Comparison of ENCODE assay signal across 13 mouse cellular contexts in genomic region chr1:184832211-184832610, GRCm38 (mm10). TPM values are rescaled to one million over a fixed set of nuclear protein-coding genes. Genes with fewer than 3 reads are reported as not detected.
DNase-seq lines count a peak whose midpoint lies in the region; ATAC-seq and TF ChIP-seq lines count a peak whose summit lies in the region.
"Had no signal": no experiment of that assay in that cellular context is flagged by ENCODE, and none has a peak within 500 bp of the region (broad histone marks: within the 10 kb centered on the region; RNA-seq: fewer than 3 reads in every experiment).

No protein-coding gene starts in this region.

- H3K27ac ChIP-seq in hindbrain, postnatal 0 days = no peak overlapping the region
- no peak overlapping the region for H3K27ac ChIP-seq in hindbrain, embryonic 16.5 days (ENCODE audit: low read depth, low read length)
- no peak overlapping the region for H3K27ac ChIP-seq in forebrain, embryonic 10.5 days
- H3K27ac ChIP-seq: hindbrain, embryonic 10.5 days; lung, embryonic 15.5 days; neural tube, embryonic 12.5 days had no signal

- no peak overlapping the region for H3K9ac ChIP-seq in hindbrain, postnatal 0 days (replicated peaks; ENCODE audit: low read length)
- no peak overlapping the region for H3K9ac ChIP-seq in hindbrain, embryonic 16.5 days (ENCODE audit: low read depth, low read length)
- H3K9ac ChIP-seq: lung, embryonic 15.5 days; neural tube, embryonic 12.5 days had no signal

- 85% methylated on average over 10 of the region's 10 CpGs for WGBS in hindbrain, postnatal 0 days
- WGBS in hindbrain, embryonic 16.5 days = 85% methylated on average over 10 of the region's 10 CpGs
- 81% methylated on average over 10 of the region's 10 CpGs for WGBS in forebrain, embryonic 10.5 days

- no peaks in the 10 kb centered on the region for H3K9me3 ChIP-seq in hindbrain, postnatal 0 days (ENCODE audit: low read length)
- H3K9me3 ChIP-seq in hindbrain, embryonic 16.5 days (ENCODE audit: control insufficient read depth, low read length) = no peaks in the 10 kb centered on the region
- no peaks in the 10 kb centered on the region for H3K9me3 ChIP-seq in forebrain, embryonic 10.5 days
- H3K9me3 ChIP-seq: hindbrain, embryonic 10.5 days; lung, embryonic 15.5 days; neural tube, embryonic 12.5 days had no signal

- no peak for ATAC-seq in hindbrain, postnatal 0 days
- no peak for ATAC-seq in hindbrain, embryonic 16.5 days
- ATAC-seq in erythroid progenitor cell, adult 5-6 weeks (replicated peaks; ENCODE audit: low FRiP score, poor library complexity, severe bottlenecking) = 0 out of 2 replicates have a peak, but pooled peaks have one; percentile 41

- no peak for DNase-seq in hindbrain, postnatal 0 days (ENCODE audit: low spot score)
- peak; percentile 21 for DNase-seq in thymus, postnatal 0 days (ENCODE audit: low spot score)
- no peak for DNase-seq in thymus, postnatal 36 days
- peak; percentile 50 for DNase-seq in testis, postnatal 14 days (ENCODE audit: low spot score)
- DNase-seq in forebrain, embryonic 10.5 days (ENCODE audit: extremely low spot score, low spot score) = no peak
- DNase-seq in right cerebral cortex, postnatal 4 days = no peak
- DNase-seq: cerebellum, adult 11 months had no signal

- TF ChIP-seq CTCF in hindbrain, postnatal 0 days (IDR thresholded peaks at IDR 0.05; ENCODE audit: low read depth) = peak; percentile 46

- no peaks in the 10 kb centered on the region for H3K27me3 ChIP-seq in hindbrain, postnatal 0 days (ENCODE audit: insufficient read depth, low read length)
- H3K27me3 ChIP-seq in hindbrain, embryonic 16.5 days (replicated peaks; ENCODE audit: control insufficient read depth, insufficient read depth, low read length) = no peaks in the 10 kb centered on the region
- no peaks in the 10 kb centered on the region for H3K27me3 ChIP-seq in forebrain, embryonic 10.5 days (ENCODE audit: poor library complexity, severe bottlenecking)
- H3K27me3 ChIP-seq: lung, embryonic 15.5 days; neural tube, embryonic 12.5 days had no signal

- no peaks in the 10 kb centered on the region for H3K4me1 ChIP-seq in hindbrain, postnatal 0 days (ENCODE audit: insufficient read depth, low read length)
- no peaks in the 10 kb centered on the region; the same call in 1 of the 2 replicates for H3K4me1 ChIP-seq in hindbrain, embryonic 16.5 days (ENCODE audit: control insufficient read depth, insufficient read depth, low read depth, low read length)
- H3K4me1 ChIP-seq in forebrain, embryonic 10.5 days = peaks cover 4% of the 10 kb centered on the region
- H3K4me1 ChIP-seq: lung, embryonic 15.5 days; neural tube, embryonic 12.5 days had no signal

- H3K4me2 ChIP-seq in hindbrain, postnatal 0 days (ENCODE audit: low read depth, low read length) = no peak overlapping the region
- no peak overlapping the region for H3K4me2 ChIP-seq in hindbrain, embryonic 16.5 days (ENCODE audit: low read length)
- H3K4me2 ChIP-seq: lung, embryonic 15.5 days; neural tube, embryonic 12.5 days had no signal

- H3K4me3 ChIP-seq in hindbrain, postnatal 0 days (ENCODE audit: low read length) = no peak overlapping the region
- H3K4me3 ChIP-seq in hindbrain, embryonic 16.5 days (ENCODE audit: low read length) = no peak overlapping the region
- H3K4me3 ChIP-seq in forebrain, embryonic 10.5 days = no peak overlapping the region
- H3K4me3 ChIP-seq: erythroblast, embryonic 14.5 days; hindbrain, embryonic 10.5 days; lung, embryonic 15.5 days; neural tube, embryonic 12.5 days had no signal

- peaks cover 23% of the 10 kb centered on the region; the same call in 1 of the 2 replicates for H3K36me3 ChIP-seq in hindbrain, postnatal 0 days (ENCODE audit: insufficient read depth, low read length)
- H3K36me3 ChIP-seq in hindbrain, embryonic 16.5 days (ENCODE audit: control insufficient read depth, insufficient read depth, low read length) = peaks cover 24% of the 10 kb centered on the region
- peaks cover 56% of the 10 kb centered on the region for H3K36me3 ChIP-seq in forebrain, embryonic 10.5 days (replicated peaks)

RNA-seq across cellular contexts. Expression of gene Marc2, which starts 14.0 kb away (rescaled TPM):
- 56.6 and 62.1 TPM in 2 replicates for total RNA-seq in hindbrain, postnatal 0 days (2014; rRNA removed)
- 151 TPM in 2 replicates for polyA plus RNA-seq in hindbrain, postnatal 0 days (2015; fragmentation: Nextera tagmentation; extraction: Ambion mirVana)
- 121 and 129 TPM in 2 replicates for polyA plus RNA-seq in hindbrain, embryonic 16.5 days (2015; fragmentation: Nextera tagmentation; extraction: Ambion mirVana)
- polyA plus RNA-seq in thymus, postnatal 0 days (2015; fragmentation: Nextera tagmentation; extraction: Ambion mirVana) = 237 and 272 TPM in 2 replicates
- 59.5 and 93.9 TPM in 2 replicates for total RNA-seq in erythroid progenitor cell, adult 5-6 weeks (2015; ENCODE audit: low replicate concordance)
- total RNA-seq in erythroid progenitor cell, adult 5-6 weeks (2017; ENCODE audit: low replicate concordance) = 10.8 and 24.5 TPM in 2 replicates
- 78.1 and 82.6 TPM in 2 replicates for polyA plus RNA-seq in forebrain, embryonic 10.5 days (2016; fragmentation: Nextera tagmentation; extraction: Ambion mirVana)

RNA-seq across cellular contexts. Expression of gene Marc1, which starts 21.1 kb away (rescaled TPM):
- 0.21 TPM in 1 of 2 replicates, not detected in the other for total RNA-seq in hindbrain, postnatal 0 days (2014; rRNA removed)
- 0.25 and 0.33 TPM in 2 replicates for polyA plus RNA-seq in hindbrain, postnatal 0 days (2015; fragmentation: Nextera tagmentation; extraction: Ambion mirVana)
- polyA plus RNA-seq in hindbrain, embryonic 16.5 days (2015; fragmentation: Nextera tagmentation; extraction: Ambion mirVana) = 0.24 and 0.30 TPM in 2 replicates
- polyA plus RNA-seq in thymus, postnatal 0 days (2015; fragmentation: Nextera tagmentation; extraction: Ambion mirVana) = 1.7 and 2.0 TPM in 2 replicates
- 1.3 TPM in 1 of 2 replicates, not detected in the other for total RNA-seq in erythroid progenitor cell, adult 5-6 weeks (2015; ENCODE audit: low replicate concordance)
- total RNA-seq in erythroid progenitor cell, adult 5-6 weeks (2017; ENCODE audit: low replicate concordance) = 0.64 TPM in 1 of 2 replicates, not detected in the other
- polyA plus RNA-seq in forebrain, embryonic 10.5 days (2016; fragmentation: Nextera tagmentation; extraction: Ambion mirVana) = not detected in 2 replicates
- polyA plus RNA-seq: erythroblast, embryonic 14.5 days; hindbrain, embryonic 10.5 days had no signal

RNA-seq across cellular contexts. Expression of gene C130074G19Rik, which starts 50.8 kb away (rescaled TPM):
- total RNA-seq in hindbrain, postnatal 0 days (2014; rRNA removed) = 4.2 and 6.6 TPM in 2 replicates
- 1.1 TPM in 2 replicates for polyA plus RNA-seq in hindbrain, postnatal 0 days (2015; fragmentation: Nextera tagmentation; extraction: Ambion mirVana)
- polyA plus RNA-seq in hindbrain, embryonic 16.5 days (2015; fragmentation: Nextera tagmentation; extraction: Ambion mirVana) = 0.97 and 1.0 TPM in 2 replicates
- 0.86 and 1.1 TPM in 2 replicates for polyA plus RNA-seq in thymus, postnatal 0 days (2015; fragmentation: Nextera tagmentation; extraction: Ambion mirVana)
- not detected in 2 replicates for total RNA-seq in erythroid progenitor cell, adult 5-6 weeks (2015; ENCODE audit: low replicate concordance)
- 0.26 TPM in 1 of 2 replicates, not detected in the other for total RNA-seq in erythroid progenitor cell, adult 5-6 weeks (2017; ENCODE audit: low replicate concordance)
- 0.56 and 0.58 TPM in 2 replicates for polyA plus RNA-seq in forebrain, embryonic 10.5 days (2016; fragmentation: Nextera tagmentation; extraction: Ambion mirVana)

Comparison
In these comparisons a context has a peak if more than half of its experiments do, and no peak if none do; other contexts are left out.
1. DNase-seq: peak in thymus, postnatal 0 days (single experiment) and testis, postnatal 14 days (single experiment); none in hindbrain, postnatal 0 days (single experiment), thymus, postnatal 36 days (0 of 2), forebrain, embryonic 10.5 days (single experiment) and right cerebral cortex, postnatal 4 days (single experiment).